Mouse (Mus musculus): ENCODE results near the gene Gm21616. TPM values are rescaled to one million over a fixed set of nuclear protein-coding genes. Genes with fewer than 3 reads are reported as not detected.
"Not testable (repeated sequence)": the region's sequence is repeated elsewhere in the genome, so short reads cannot be mapped to it uniquely, and the experiment has no call there.

The Gm21616 gene
- not detected in 2 replicates for total RNA-seq (2014; rRNA removed)
- polyA plus RNA-seq (2015; fragmentation: Nextera tagmentation; extraction: Ambion mirVana) = not detected in 2 replicates

DNA sequence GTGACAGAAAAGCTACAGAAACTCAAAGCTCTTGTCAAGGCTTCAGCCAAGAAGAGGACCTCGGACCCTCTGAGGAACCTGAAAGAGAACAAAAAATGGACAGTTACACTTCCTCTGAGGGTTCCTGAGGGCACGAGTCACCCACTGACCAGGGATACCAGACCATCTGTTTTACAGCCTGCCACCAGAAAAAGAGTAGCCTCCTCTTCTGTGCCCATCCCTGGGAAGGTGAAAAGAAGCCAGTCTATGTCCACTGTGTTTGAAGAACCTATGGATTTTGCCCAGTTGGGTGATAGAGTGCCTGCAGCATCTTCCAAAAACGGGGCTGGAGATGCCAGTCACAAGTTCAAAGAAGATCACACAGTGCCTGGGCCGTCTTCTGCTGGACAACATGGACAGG, at the start of gene Gm21616:
Gene Gm21616, plus strand, starts transcription at position 301 of the 400 bp plus-strand sequence.
- not testable (repeated sequence) for H3K4me1 ChIP-seq (ENCODE audit: insufficient read depth, low read length); H3K4me3 ChIP-seq (ENCODE audit: low read depth, low read length); H3K9me3 ChIP-seq (ENCODE audit: low read length); H3K36me3 ChIP-seq (ENCODE audit: insufficient read depth, low read length); H3K27me3 ChIP-seq (ENCODE audit: insufficient read depth, low read length); H3K27ac ChIP-seq (ENCODE audit: low read depth, low read length); H3K4me2 ChIP-seq (ENCODE audit: low read depth, low read length, poor library complexity, severe bottlenecking); DNase-seq (ENCODE audit: low spot score); ATAC-seq (ENCODE audit: low FRiP score); H3K9ac ChIP-seq (replicated peaks; ENCODE audit: low read length, poor library complexity, severe bottlenecking)
- no CpG with 5 or more reads among the region's 4 CpGs for WGBS

All from midbrain, postnatal 0 days (tissue).